Mouse (Mus musculus): ENCODE measurements around the gene Trabd.

GRCm38 (mm10) chr15:89062518-89062910 lies 12.4 kb upstream of the Trabd start:
- TF ChIP-seq POLR2A (IDR thresholded peaks at IDR 0.05; ENCODE audit: borderline replicate concordance, insufficient read depth, low read length) = no peak
- no peak for TF ChIP-seq CTCF (IDR thresholded peaks at IDR 0.05; ENCODE audit: borderline replicate concordance, insufficient read depth, low read depth, low read length)
